Mouse (Mus musculus): Measurements from ENCODE around the gene Phc2. TPM values are rescaled to one million over a fixed set of nuclear protein-coding genes. Genes with fewer than 3 reads are reported as not detected.

Phc2 gene
- total RNA-seq, 1 experiment: 29.8 TPM

DNA sequence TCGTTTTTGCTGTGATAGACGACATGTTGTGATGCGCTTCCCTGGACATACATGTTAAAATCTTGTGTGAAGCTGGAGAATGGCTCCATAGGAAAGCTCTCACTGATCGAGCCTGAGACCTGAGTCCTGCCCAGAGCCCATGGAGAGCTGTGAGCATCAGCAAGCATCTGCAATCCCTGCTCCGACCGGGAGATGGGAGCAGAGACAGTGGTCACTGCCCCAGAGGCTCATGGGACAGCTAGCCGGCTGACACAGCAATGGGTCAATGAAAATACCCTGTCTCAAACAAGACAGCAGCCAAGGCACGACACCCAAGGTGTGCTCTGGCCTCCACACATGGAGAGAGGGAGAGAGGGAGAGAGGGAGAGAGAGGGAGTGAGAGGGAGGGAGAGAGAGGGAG is 26.6 kb downstream of the Phc2 start:
- in situ Hi-C loops (cut with MboI; ENCODE audit: low sequenced_read_pairs in 2 of 2, unreplicated experiment in 2 of 2): no loop called here
- Histone ChIP-seq H3K9ac (ENCODE audit: insufficient read depth, low read depth, low read length, poor library complexity, severe bottlenecking) (no peak overlapping the region), H3K27ac (ENCODE audit: insufficient read depth, low read depth, low read length, poor library complexity, severe bottlenecking) (no peak overlapping the region), H3K4me3 (ENCODE audit: insufficient read depth in 1 of 2, low read depth in 1 of 2, low read length in 2 of 2, poor library complexity in 1 of 2, severe bottlenecking in 1 of 2) (no peak overlapping the region), H3K9me3 (ENCODE audit: control insufficient read depth, insufficient read depth, low read depth, low read length) (no peaks in the 10 kb centered on the region), H3K36me3 (ENCODE audit: control insufficient read depth, insufficient read depth, low read length, poor library complexity, severe bottlenecking) (no peaks in the 10 kb centered on the region), H3K4me1 (ENCODE audit: control insufficient read depth in 2 of 2, insufficient read depth in 2 of 2, low read length in 2 of 2, poor library complexity in 1 of 2) (no peaks in the 10 kb centered on the region)
- no peak for DNase-seq (ENCODE audit: low read depth, low spot score)
- TF ChIP-seq MAFK (IDR thresholded peaks at IDR 0.05; ENCODE audit: insufficient read depth, low read depth, low read length) (no peak), HCFC1 (IDR thresholded peaks at IDR 0.05; ENCODE audit: borderline replicate concordance, insufficient read depth, low read length) (no peak), ZC3H11A (IDR thresholded peaks at IDR 0.05; ENCODE audit: borderline replicate concordance, low read depth, low read length) (no peak), CHD2 (IDR thresholded peaks at IDR 0.05; ENCODE audit: low read depth, low read length) (no peak), ZNF384 (IDR thresholded peaks at IDR 0.05; ENCODE audit: low read depth, low read length) (no peak)

DNA sequence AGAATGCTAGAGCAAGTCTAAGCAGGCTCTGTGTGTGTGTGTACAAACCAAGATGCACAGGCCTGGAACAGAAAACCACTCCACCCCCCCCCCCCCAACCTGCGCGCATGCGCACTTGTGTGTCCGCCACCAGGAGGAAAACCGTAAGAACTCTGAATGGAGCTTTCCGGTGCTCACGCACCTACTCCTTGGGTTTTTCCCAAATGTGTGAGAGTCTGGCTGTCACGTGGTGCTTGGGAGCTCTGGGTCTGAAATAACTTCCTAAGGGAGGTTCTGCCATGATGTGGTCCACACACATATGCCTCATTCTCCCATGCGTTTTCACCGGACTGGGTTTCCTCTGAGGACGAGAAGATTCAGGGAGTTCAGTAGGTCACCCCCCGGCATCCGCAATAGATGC is 27.8 kb downstream of the Phc2 start:
- Histone ChIP-seq H3K9ac (ENCODE audit: insufficient read depth, low read depth, low read length, poor library complexity, severe bottlenecking) (no peak overlapping the region), H3K27ac (ENCODE audit: insufficient read depth, low read depth, low read length, poor library complexity, severe bottlenecking) (no peak overlapping the region), H3K36me3 (ENCODE audit: control insufficient read depth, insufficient read depth, low read length, poor library complexity, severe bottlenecking) (no peaks in the 10 kb centered on the region), H3K4me1 (ENCODE audit: control insufficient read depth in 2 of 2, insufficient read depth in 2 of 2, low read length in 2 of 2, poor library complexity in 1 of 2) (no peaks in the 10 kb centered on the region), H3K9me3 (ENCODE audit: control insufficient read depth, insufficient read depth, low read depth, low read length) (no peaks in the 10 kb centered on the region), H3K4me3 (ENCODE audit: insufficient read depth in 1 of 2, low read depth in 1 of 2, low read length in 2 of 2, poor library complexity in 1 of 2, severe bottlenecking in 1 of 2) (no peak overlapping the region)
- in situ Hi-C loops (cut with MboI; ENCODE audit: low sequenced_read_pairs in 2 of 2, unreplicated experiment in 2 of 2): no loop called here
- no peak for TF ChIP-seq ZNF384 (IDR thresholded peaks at IDR 0.05; ENCODE audit: low read depth, low read length)
- TF ChIP-seq HCFC1 (IDR thresholded peaks at IDR 0.05; ENCODE audit: borderline replicate concordance, insufficient read depth, low read length): no peak
- no peak for TF ChIP-seq MAFK (IDR thresholded peaks at IDR 0.05; ENCODE audit: insufficient read depth, low read depth, low read length)
- TF ChIP-seq CHD2 (IDR thresholded peaks at IDR 0.05; ENCODE audit: low read depth, low read length): no peak
- no peak for TF ChIP-seq ZC3H11A (IDR thresholded peaks at IDR 0.05; ENCODE audit: borderline replicate concordance, low read depth, low read length)
- no peak for DNase-seq (ENCODE audit: low read depth, low spot score)

DNA sequence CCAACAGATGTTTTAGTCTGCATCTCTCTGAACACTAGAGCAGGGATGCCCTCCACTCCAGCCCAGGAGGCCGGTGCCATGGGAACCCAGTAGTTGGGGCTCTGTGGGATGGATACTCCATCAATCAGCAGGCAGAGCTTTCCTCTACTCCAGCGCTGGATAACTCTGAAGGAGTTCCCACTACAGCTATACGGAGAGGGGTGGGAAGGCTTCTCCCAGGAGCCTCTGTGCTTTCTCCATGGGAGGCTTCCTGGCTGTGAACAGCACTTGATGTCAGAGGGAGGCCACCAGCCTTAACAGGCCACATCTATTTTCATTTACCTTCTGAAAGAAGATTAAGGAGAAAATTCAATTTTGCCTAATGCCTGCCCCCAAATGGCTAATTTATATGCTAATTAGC is 29.2 kb downstream of the Phc2 start:
- H3K27ac ChIP-seq (ENCODE audit: insufficient read depth, low read depth, low read length, poor library complexity, severe bottlenecking): no peak overlapping the region
- H3K9ac ChIP-seq (ENCODE audit: insufficient read depth, low read depth, low read length, poor library complexity, severe bottlenecking): no peak overlapping the region
- H3K9me3 ChIP-seq (ENCODE audit: control insufficient read depth, insufficient read depth, low read depth, low read length): no peaks in the 10 kb centered on the region
- H3K4me1 ChIP-seq (ENCODE audit: control insufficient read depth in 2 of 2, insufficient read depth in 2 of 2, low read length in 2 of 2, poor library complexity in 1 of 2): no peaks in the 10 kb centered on the region
- in situ Hi-C loops (cut with MboI; ENCODE audit: low sequenced_read_pairs in 2 of 2, unreplicated experiment in 2 of 2): no loop called here
- no peak overlapping the region for H3K4me3 ChIP-seq (ENCODE audit: insufficient read depth in 1 of 2, low read depth in 1 of 2, low read length in 2 of 2, poor library complexity in 1 of 2, severe bottlenecking in 1 of 2)
- no peak for DNase-seq (ENCODE audit: low read depth, low spot score)
- no peaks in the 10 kb centered on the region for H3K36me3 ChIP-seq (ENCODE audit: control insufficient read depth, insufficient read depth, low read length, poor library complexity, severe bottlenecking)
- TF ChIP-seq ZC3H11A (IDR thresholded peaks at IDR 0.05; ENCODE audit: borderline replicate concordance, low read depth, low read length) (no peak), CHD2 (IDR thresholded peaks at IDR 0.05; ENCODE audit: low read depth, low read length) (no peak), MAFK (IDR thresholded peaks at IDR 0.05; ENCODE audit: insufficient read depth, low read depth, low read length) (no peak), HCFC1 (IDR thresholded peaks at IDR 0.05; ENCODE audit: borderline replicate concordance, insufficient read depth, low read length) (no peak), ZNF384 (IDR thresholded peaks at IDR 0.05; ENCODE audit: low read depth, low read length) (no peak)

- H3K9ac ChIP-seq (ENCODE audit: insufficient read depth, low read depth, low read length, poor library complexity, severe bottlenecking): no peak overlapping the region
- no peaks in the 10 kb centered on the region for H3K36me3 ChIP-seq (ENCODE audit: control insufficient read depth, insufficient read depth, low read length, poor library complexity, severe bottlenecking)
- no peak for TF ChIP-seq CHD2 (IDR thresholded peaks at IDR 0.05; ENCODE audit: low read depth, low read length)
- TF ChIP-seq ZC3H11A (IDR thresholded peaks at IDR 0.05; ENCODE audit: borderline replicate concordance, low read depth, low read length): no peak
- no peak for TF ChIP-seq ZNF384 (IDR thresholded peaks at IDR 0.05; ENCODE audit: low read depth, low read length)
- TF ChIP-seq MAFK (IDR thresholded peaks at IDR 0.05; ENCODE audit: insufficient read depth, low read depth, low read length): no peak
- no peak for TF ChIP-seq HCFC1 (IDR thresholded peaks at IDR 0.05; ENCODE audit: borderline replicate concordance, insufficient read depth, low read length)
- H3K27ac ChIP-seq (ENCODE audit: insufficient read depth, low read depth, low read length, poor library complexity, severe bottlenecking): no peak overlapping the region
- H3K9me3 ChIP-seq (ENCODE audit: control insufficient read depth, insufficient read depth, low read depth, low read length): no peaks in the 10 kb centered on the region
- in situ Hi-C loops (cut with MboI; ENCODE audit: low sequenced_read_pairs in 2 of 2, unreplicated experiment in 2 of 2): no loop called here
- DNase-seq (ENCODE audit: low read depth, low spot score): no peak
- no peaks in the 10 kb centered on the region for H3K4me1 ChIP-seq (ENCODE audit: control insufficient read depth in 2 of 2, insufficient read depth in 2 of 2, low read length in 2 of 2, poor library complexity in 1 of 2)
- H3K4me3 ChIP-seq (ENCODE audit: insufficient read depth in 1 of 2, low read depth in 1 of 2, low read length in 2 of 2, poor library complexity in 1 of 2, severe bottlenecking in 1 of 2): no peak overlapping the region
Measured at GRCm38 (mm10) chr4:128684108-128684507, 29.6 kb downstream of the Phc2 start.

DNA sequence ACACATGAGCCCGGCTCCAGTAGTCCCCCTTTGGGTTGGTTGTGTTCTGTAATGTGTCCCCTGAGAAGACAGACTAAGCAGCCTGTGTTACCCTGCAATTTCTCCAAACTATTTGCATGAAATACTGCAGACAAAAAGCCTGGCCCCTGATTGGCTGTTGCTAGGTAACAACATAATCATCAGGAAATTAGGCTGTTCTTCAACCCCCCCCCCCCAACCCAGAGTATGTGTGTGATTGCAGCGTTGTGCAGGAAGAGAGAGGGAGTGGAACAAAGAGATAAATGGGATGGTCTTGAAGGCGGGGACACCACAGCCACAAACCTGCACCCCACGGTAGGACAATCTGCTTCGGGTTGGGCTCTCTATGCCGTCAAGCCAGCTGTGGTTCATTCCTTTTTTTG is 34.0 kb downstream of the Phc2 start:
- H3K9ac ChIP-seq (ENCODE audit: insufficient read depth, low read depth, low read length, poor library complexity, severe bottlenecking): no peak overlapping the region
- H3K36me3 ChIP-seq (ENCODE audit: control insufficient read depth, insufficient read depth, low read length, poor library complexity, severe bottlenecking): no peaks in the 10 kb centered on the region
- in situ Hi-C loops (cut with MboI; ENCODE audit: low sequenced_read_pairs in 2 of 2, unreplicated experiment in 2 of 2): no loop called here
- no peak for TF ChIP-seq HCFC1 (IDR thresholded peaks at IDR 0.05; ENCODE audit: borderline replicate concordance, insufficient read depth, low read length)
- TF ChIP-seq ZNF384 (IDR thresholded peaks at IDR 0.05; ENCODE audit: low read depth, low read length): no peak
- no peak for TF ChIP-seq ZC3H11A (IDR thresholded peaks at IDR 0.05; ENCODE audit: borderline replicate concordance, low read depth, low read length)
- no peak for TF ChIP-seq CHD2 (IDR thresholded peaks at IDR 0.05; ENCODE audit: low read depth, low read length)
- TF ChIP-seq MAFK (IDR thresholded peaks at IDR 0.05; ENCODE audit: insufficient read depth, low read depth, low read length): no peak
- no peak for DNase-seq (ENCODE audit: low read depth, low spot score)
- H3K4me1 ChIP-seq (ENCODE audit: control insufficient read depth in 2 of 2, insufficient read depth in 2 of 2, low read length in 2 of 2, poor library complexity in 1 of 2): no peaks in the 10 kb centered on the region
- no peaks in the 10 kb centered on the region for H3K9me3 ChIP-seq (ENCODE audit: control insufficient read depth, insufficient read depth, low read depth, low read length)
- no peak overlapping the region for H3K27ac ChIP-seq (ENCODE audit: insufficient read depth, low read depth, low read length, poor library complexity, severe bottlenecking)
- no peak overlapping the region for H3K4me3 ChIP-seq (ENCODE audit: insufficient read depth in 1 of 2, low read depth in 1 of 2, low read length in 2 of 2, poor library complexity in 1 of 2, severe bottlenecking in 1 of 2)

Data from ES-E14 (cell line).